Mouse (Mus musculus): ENCODE data around the gene Ano8.
"Not testable (repeated sequence)": the region's sequence is repeated elsewhere in the genome, so short reads cannot be mapped to it uniquely, and the experiment has no call there.

The Ano8 gene

GRCm38 (mm10) chr8:71445096-71445495 lies 40.7 kb downstream of the Ano8 start:
- ATAC-seq (ENCODE audit: low TSS enrichment) = no peak

GRCm38 (mm10) chr8:71441404-71441803 lies 44.4 kb downstream of the Ano8 start:
- ATAC-seq (ENCODE audit: low TSS enrichment) = no peak

- no peak for ATAC-seq (ENCODE audit: low TSS enrichment)
Observed at GRCm38 (mm10) chr8:71437041-71437440, 48.7 kb downstream of the Ano8 start.

GRCm38 (mm10) chr8:71432935-71433334 lies 52.8 kb downstream of the Ano8 start:
- ATAC-seq (ENCODE audit: low TSS enrichment) = not testable (repeated sequence)
